Comparison of ENCODE assay signal across 8 mouse cellular contexts in genomic region chr12:109417476-109418201, GRCm38 (mm10). TPM values are rescaled to one million over a fixed set of nuclear protein-coding genes. Genes with fewer than 3 reads are reported as not detected.
DNase-seq lines count a peak whose midpoint lies in the region; ATAC-seq and TF ChIP-seq lines count a peak whose summit lies in the region.

No protein-coding gene starts in this region.

- H3K27ac ChIP-seq in embryonic facial prominence, embryonic 13.5 days: peak overlapping the region; percentile 78
- peak overlapping the region; percentile 86 for H3K27ac ChIP-seq in limb, embryonic 12.5 days
- peak overlapping the region; percentile 79 for H3K27ac ChIP-seq in olfactory bulb, adult 2 months (ENCODE audit: insufficient read depth, low read depth, low read length)

- peak overlapping the region; percentile 51 for H3K9ac ChIP-seq in embryonic facial prominence, embryonic 13.5 days
- no peak overlapping the region for H3K9ac ChIP-seq in limb, embryonic 12.5 days (replicated peaks)

- 39% methylated on average over 14 of the region's 14 CpGs for WGBS in embryonic facial prominence, embryonic 13.5 days
- 34% methylated on average over 14 of the region's 14 CpGs for WGBS in limb, embryonic 12.5 days
- 32% methylated on average over 14 of the region's 14 CpGs for WGBS in olfactory bulb, adult 2 months

- H3ac ChIP-seq in C2C12 (ENCODE audit: control insufficient read depth, insufficient read length, low read depth): no peak overlapping the region

- no peak overlapping the region for H3K4me3 ChIP-seq in C2C12 (ENCODE audit: insufficient read depth, poor library complexity, severe bottlenecking)
- H3K4me3 ChIP-seq in embryonic facial prominence, embryonic 13.5 days: no peak overlapping the region
- no peak overlapping the region for H3K4me3 ChIP-seq in limb, embryonic 12.5 days (replicated peaks)
- H3K4me3 ChIP-seq in olfactory bulb, adult 2 months (ENCODE audit: insufficient read depth, low read depth, low read length): no peak overlapping the region

- TF ChIP-seq CTCF in C2C12 (IDR thresholded peaks at IDR 0.05; ENCODE audit: control insufficient read depth, insufficient read depth, insufficient read length): no peak
- TF ChIP-seq CTCF in olfactory bulb, adult 2 months (IDR thresholded peaks at IDR 0.05; ENCODE audit: insufficient read depth, low read depth, low read length): no peak

- H3K36me3 ChIP-seq in C2C12 (ENCODE audit: control insufficient read depth, insufficient read depth): no peaks in the 10 kb centered on the region
- no peaks in the 10 kb centered on the region for H3K36me3 ChIP-seq in embryonic facial prominence, embryonic 13.5 days
- H3K36me3 ChIP-seq in limb, embryonic 12.5 days: no peaks in the 10 kb centered on the region

- no peaks in the 10 kb centered on the region for H3K79me2 ChIP-seq in C2C12 (ENCODE audit: control insufficient read depth, insufficient read depth)

- H3K9me3 ChIP-seq in embryonic facial prominence, embryonic 13.5 days: no peaks in the 10 kb centered on the region
- no peaks in the 10 kb centered on the region for H3K9me3 ChIP-seq in limb, embryonic 12.5 days

- ATAC-seq in embryonic facial prominence, embryonic 13.5 days (ENCODE audit: insufficient number of reproducible peaks, insufficient read depth, low FRiP score, low TSS enrichment, low read depth): peak; percentile 62
- ATAC-seq in limb, embryonic 12.5 days (ENCODE audit: insufficient number of reproducible peaks, insufficient read depth, low FRiP score, low TSS enrichment, low read depth): peak; percentile 65

- no peaks in the 10 kb centered on the region for H3K79me3 ChIP-seq in C2C12 (ENCODE audit: low read depth)

- DNase-seq in gastrocnemius, postnatal 14 days: peak; percentile 54
- no peak for DNase-seq in gastrocnemius, postnatal 25 days
- DNase-seq in spleen, postnatal 36 days (ENCODE audit: low spot score in 2 of 2): no peak
- DNase-seq in kidney, adult 11 months: no peak

- H3K4me2 ChIP-seq in embryonic facial prominence, embryonic 13.5 days: no peak overlapping the region
- H3K4me2 ChIP-seq in limb, embryonic 12.5 days: no peak overlapping the region

- TF ChIP-seq POLR2A in olfactory bulb, adult 2 months (IDR thresholded peaks at IDR 0.05; ENCODE audit: insufficient read depth, low read depth, low read length): no peak

- no peaks in the 10 kb centered on the region for H3K27me3 ChIP-seq in C2C12 (ENCODE audit: control insufficient read depth, insufficient read depth, insufficient read length)
- no peaks in the 10 kb centered on the region for H3K27me3 ChIP-seq in embryonic facial prominence, embryonic 13.5 days
- no peaks in the 10 kb centered on the region for H3K27me3 ChIP-seq in limb, embryonic 12.5 days

- H3K4me1 ChIP-seq in embryonic facial prominence, embryonic 13.5 days: peaks cover 46% of the 10 kb centered on the region
- H3K4me1 ChIP-seq in limb, embryonic 12.5 days (replicated peaks): peaks cover 34% of the 10 kb centered on the region
- peaks cover 26% of the 10 kb centered on the region for H3K4me1 ChIP-seq in olfactory bulb, adult 2 months (ENCODE audit: control insufficient read depth, insufficient read depth, low read length)

- intact Hi-C loops in gastrocnemius, postnatal 14 days (cut with DNase I; ENCODE audit: low total_unique reads): no loop called here

TF ChIP-seq in C2C12, 6 proteins besides CTCF, POLR2A, EP300 and RAD21:
- TF ChIP-seq FOSL1 (IDR thresholded peaks at IDR 0.05; ENCODE audit: insufficient read depth, low read length, poor library complexity, severe bottlenecking): peak; percentile 39
- TF ChIP-seq MYOG (IDR thresholded peaks at IDR 0.05; ENCODE audit: control insufficient read depth, extremely low read depth, insufficient read length): no peak
- TF ChIP-seq CEBPB (IDR thresholded peaks at IDR 0.05; ENCODE audit: low read depth): no peak
- TF ChIP-seq MAX (IDR thresholded peaks at IDR 0.05): peak; percentile 84

RNA-seq across cellular contexts. Expression of gene Dlk1, which starts 35.0 kb away (rescaled TPM):
- total RNA-seq in gastrocnemius, postnatal 14 days (2021): 100 to 1,000 TPM; 213 to 272 TPM
- total RNA-seq in gastrocnemius, postnatal 25 days (2021): 10 to 100 TPM in 1 of 2 experiments, 1 to 10 TPM in 1; 9.4 to 12.8 TPM
- not detected for polyA plus RNA-seq in C2C12 (2012; fragmentation: generic; extraction: Trizol)
- polyA plus RNA-seq in embryonic facial prominence, embryonic 13.5 days (2015; fragmentation: Nextera tagmentation; extraction: Ambion mirVana): 176 and 272 TPM in 2 replicates
- 120 and 148 TPM in 2 replicates for polyA plus RNA-seq in limb, embryonic 12.5 days (2016; fragmentation: Nextera tagmentation; extraction: Ambion mirVana)
- not detected in 2 replicates for polyA plus RNA-seq in olfactory bulb, adult 2 months (2012; ENCODE audit: insufficient read depth, insufficient read length, low replicate concordance, missing spikeins)

Comparison
In these comparisons a context has a peak if more than half of its experiments do, and no peak if none do; other contexts are left out.
1. RNA of gene Dlk1, which starts 35.0 kb away (polyA plus RNA-seq): 176 to 272 TPM in embryonic facial prominence, embryonic 13.5 days and 120 to 148 TPM in limb, embryonic 12.5 days; not detected in C2C12 (single experiment) and not detected in olfactory bulb, adult 2 months; every median in the first group is over 100 times any median in the second.
2. Peak in every context shown above with its lines, with median percentiles within 50 percentile points of each other: H3K27ac ChIP-seq.